17 mouse cellular contexts compared by ENCODE assay signal in the genomic region with DNA sequence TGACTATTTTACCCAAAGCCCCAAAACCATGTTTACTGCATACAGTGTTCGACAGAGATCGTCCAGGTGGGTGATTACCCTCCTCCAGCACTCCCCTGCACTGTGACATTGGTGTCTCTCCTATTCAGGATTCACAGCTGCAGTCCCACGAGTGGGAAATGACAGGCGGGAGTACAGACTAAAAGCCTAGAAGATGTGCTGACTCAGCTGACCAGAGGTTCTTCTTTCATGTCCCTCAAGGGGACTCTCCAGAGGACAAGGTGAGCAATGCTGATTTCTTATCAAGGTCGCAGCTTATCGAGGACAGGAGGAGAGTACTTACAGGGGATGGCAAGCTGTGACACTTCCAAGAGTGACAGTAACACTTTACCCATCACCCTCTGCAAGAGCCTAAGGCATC.
"Had no signal": no experiment of that assay in that cellular context is flagged by ENCODE, and none has a peak within 500 bp of the region (broad histone marks: within the 10 kb centered on the region; RNA-seq: fewer than 3 reads in every experiment).

No protein-coding gene starts in this region.

- H3K27me3 ChIP-seq: neural tube, embryonic 12.5 days; neural tube, embryonic 13.5 days; stomach, embryonic 15.5 days had no signal

- H3K4me3 ChIP-seq: neural tube, embryonic 12.5 days; neural tube, embryonic 13.5 days; neural tube, embryonic 15.5 days; stomach, embryonic 15.5 days had no signal

- H3K9me3 ChIP-seq: neural tube, embryonic 12.5 days; neural tube, embryonic 13.5 days; neural tube, embryonic 15.5 days; stomach, embryonic 15.5 days had no signal

- H3K27ac ChIP-seq: neural tube, embryonic 12.5 days; neural tube, embryonic 13.5 days; neural tube, embryonic 15.5 days; stomach, embryonic 15.5 days; stomach, postnatal 0 days had no signal

- H3K4me2 ChIP-seq: neural tube, embryonic 12.5 days; neural tube, embryonic 13.5 days had no signal

- H3K9ac ChIP-seq: neural tube, embryonic 12.5 days; neural tube, embryonic 13.5 days; neural tube, embryonic 15.5 days; stomach, embryonic 15.5 days had no signal

- H3K36me3 ChIP-seq: neural tube, embryonic 12.5 days; neural tube, embryonic 13.5 days; neural tube, embryonic 15.5 days; stomach, embryonic 15.5 days had no signal

- DNase-seq: retina, postnatal 1 day; right cerebral cortex, adult 18-20 months; right cerebral cortex, postnatal 14 days; right cerebral cortex, postnatal 25 days; right cerebral cortex, postnatal 4 days; spleen, adult 18-20 months; thymus, adult 18-20 months; thymus, adult 2 months; thymus, postnatal 14 days; thymus, postnatal 25 days; thymus, postnatal 36 days; thymus, postnatal 4 days had no signal

- H3K4me1 ChIP-seq: stomach, embryonic 15.5 days had no signal
